Mouse (Mus musculus) limb, embryonic 14.5 days (tissue): ENCODE data around the gene Skp2. TPM values are rescaled to one million over a fixed set of nuclear protein-coding genes. Genes with fewer than 3 reads are reported as not detected.
A peak's percentile ranks its signal among the peaks of the same experiment; 100 is the strongest.

Source experiments
- ATAC-seq: fragments of 200-750 bp; cut with Nextera tagmentation; 2 replicates; pipeline ENCODE4 v1.8.0; 2017; ENCODE audit warnings: low read depth, moderate number of reproducible peaks, moderate TSS enrichment; ENCODE audit not compliant: low FRiP score
- DNase-seq: peaks from one replicate; pipeline ENCODE4 v3.0.0-alpha.2; 2015; ENCODE audit warnings: low spot score
- H3K27ac ChIP-seq: fragments of 300-500 bp; sonication (generic); replicated peaks from 2 replicates; pipeline ENCODE4 v1.5.1; 2014; ENCODE audit warnings: low read depth, mild to moderate bottlenecking, low read length, moderate library complexity, mixed read lengths
- H3K27me3 ChIP-seq: fragments of 300-500 bp; sonication (generic); 2 replicates; pipeline ENCODE4 v1.6.1; 2014; ENCODE audit warnings: low read length, mixed read lengths; ENCODE audit not compliant: control insufficient read depth, insufficient read depth
- H3K36me3 ChIP-seq: fragments of 300-500 bp; sonication (generic); 2 replicates; pipeline ENCODE4 v1.6.1; 2014; ENCODE audit warnings: mild to moderate bottlenecking, low read length, moderate library complexity, mixed read lengths; ENCODE audit not compliant: control insufficient read depth, insufficient read depth
- H3K4me1 ChIP-seq: fragments of 300-500 bp; sonication (generic); 2 replicates; pipeline ENCODE4 v1.6.1; 2014; ENCODE audit warnings: antibody characterized with exemption, low read length, mixed read lengths; ENCODE audit not compliant: control insufficient read depth, insufficient read depth
- H3K4me2 ChIP-seq: fragments of 300-500 bp; sonication (generic); replicated peaks from 2 replicates; pipeline ENCODE4 v1.6.1; 2014; ENCODE audit warnings: low read depth, mild to moderate bottlenecking, low read length, moderate library complexity; ENCODE audit not compliant: severe bottlenecking
- H3K4me3 ChIP-seq: fragments of 300-500 bp; sonication (generic); replicated peaks from 2 replicates; pipeline ENCODE4 v1.5.1; 2014; ENCODE audit warnings: low read length
- H3K9ac ChIP-seq: fragments of 300-500 bp; sonication (generic); 2 replicates; pipeline ENCODE4 v1.6.1; 2014; ENCODE audit warnings: mild to moderate bottlenecking, low read depth, low read length, moderate library complexity; ENCODE audit not compliant: severe bottlenecking
- H3K9me3 ChIP-seq: fragments of 300-500 bp; sonication (generic); 2 replicates; pipeline ENCODE4 v1.6.1; 2016; ENCODE audit warnings: low read length; ENCODE audit not compliant: control insufficient read depth
- POLR2A ChIP-seq: fragments of 200-500 bp; IDR thresholded peaks from 2 replicates; pipeline ENCODE4 v1.8.0; 2012; ENCODE audit warnings: inconsistent platforms, mild to moderate bottlenecking, moderate library complexity, borderline replicate concordance; ENCODE audit not compliant: insufficient read depth, insufficient read length; ENCODE audit errors: extremely low read depth
- WGBS: fragments of 180-500 bp; shearing (Covaris S2); extraction: QIAGEN DNeasy Blood & Tissue Kit; methylation state at CpG from one replicate; pipeline ENCODE4 v1.1.7; 2014; 5-methylcytosine and 5-hydroxymethylcytosine counted together
- polyA plus RNA-seq, 2 experiments: library from polyadenylated mRNA; depleted of rRNA in 1 of 2; stranded (reverse) in 1 of 2; unstranded in 1 of 2; fragments of >200 nt; fragmentation: Nextera tagmentation in 1 of 2; extraction: Ambion mirVana in 1 of 2; gene quantifications; 2 replicates each; pipeline versions ENCODE4 v1.2.1 to v1.2.3; 2012 to 2014

Skp2 gene
- polyA plus RNA-seq, 2 experiments: 45.4 to 80.7 TPM

GRCm38 (mm10) chr15:9134891-9135507 lies 20.2 kb downstream of the Skp2 start:
- Histone ChIP-seq H3K9me3 (no peaks in the 10 kb centered on the region), H3K4me2 (no peak overlapping the region), H3K27ac (peak overlapping the region; percentile 62; the same call in 1 of the 2 replicates), H3K4me1 (peaks cover 15% of the 10 kb centered on the region), H3K4me3 (no peak overlapping the region), H3K36me3 (peaks cover 63% of the 10 kb centered on the region), H3K27me3 (no peaks in the 10 kb centered on the region), H3K9ac (no peak overlapping the region)
- whole genome bisulfite sequencing: 36% methylated on average over 6 of the region's 6 CpGs
- DNase-seq (peak; percentile 91), ATAC-seq (peak; percentile 81)
- TF ChIP-seq POLR2A: no peak

- Histone ChIP-seq H3K27me3 (no peaks in the 10 kb centered on the region), H3K36me3 (peaks cover 74% of the 10 kb centered on the region), H3K4me1 (peaks cover 11% of the 10 kb centered on the region; the same call in 1 of the 2 replicates), H3K27ac (no peak overlapping the region), H3K9ac (no peak overlapping the region), H3K9me3 (no peaks in the 10 kb centered on the region), H3K4me3 (no peak overlapping the region), H3K4me2 (no peak overlapping the region)
- 78% methylated on average over 13 of the region's 13 CpGs for WGBS
- no peak for TF ChIP-seq POLR2A
- DNase-seq (no peak), ATAC-seq (no peak)
Measured at GRCm38 (mm10) chr15:9132693-9133443, 22.4 kb downstream of the Skp2 start.

GRCm38 (mm10) chr15:9131499-9131888 lies 23.7 kb downstream of the Skp2 start:
- WGBS: 74% methylated on average over 4 of the region's 4 CpGs
- H3K4me3 ChIP-seq: no peak overlapping the region
- no peaks in the 10 kb centered on the region for H3K9me3 ChIP-seq
- no peak overlapping the region for H3K9ac ChIP-seq
- no peak overlapping the region for H3K4me2 ChIP-seq
- ATAC-seq: no peak
- H3K36me3 ChIP-seq: peaks cover 73% of the 10 kb centered on the region
- H3K27me3 ChIP-seq: no peaks in the 10 kb centered on the region
- TF ChIP-seq POLR2A: no peak
- peak overlapping the region; percentile 21; the same call in 1 of the 2 replicates for H3K27ac ChIP-seq
- DNase-seq: no peak
- H3K4me1 ChIP-seq: peaks cover 11% of the 10 kb centered on the region; the same call in 1 of the 2 replicates

GRCm38 (mm10) chr15:9130772-9131498 lies 24.3 kb downstream of the Skp2 start:
- Histone ChIP-seq H3K27ac (peak overlapping the region; percentile 21; the same call in 1 of the 2 replicates), H3K36me3 (peaks cover 73% of the 10 kb centered on the region), H3K9ac (no peak overlapping the region), H3K27me3 (no peaks in the 10 kb centered on the region), H3K4me3 (no peak overlapping the region), H3K9me3 (no peaks in the 10 kb centered on the region), H3K4me2 (no peak overlapping the region), H3K4me1 (peaks cover 11% of the 10 kb centered on the region; the same call in 1 of the 2 replicates)
- WGBS: 55% methylated on average over 9 of the region's 9 CpGs
- peak; percentile 28 for DNase-seq
- no peak for TF ChIP-seq POLR2A
- peak; percentile 41 for ATAC-seq
